Mouse (Mus musculus) heart, postnatal 0 days (tissue): ENCODE results near the gene Sapcd1.

Experiments used
- CTCF ChIP-seq: IDR thresholded peaks from 2 replicates; pipeline ENCODE4 v1.5.1; 2016; ENCODE audit warnings: antibody characterized with exemption, control low read depth, low read depth
- EP300 ChIP-seq: IDR thresholded peaks from 2 replicates; pipeline ENCODE4 v1.6.1; 2016; ENCODE audit warnings: antibody characterized with exemption, low read depth

DNA sequence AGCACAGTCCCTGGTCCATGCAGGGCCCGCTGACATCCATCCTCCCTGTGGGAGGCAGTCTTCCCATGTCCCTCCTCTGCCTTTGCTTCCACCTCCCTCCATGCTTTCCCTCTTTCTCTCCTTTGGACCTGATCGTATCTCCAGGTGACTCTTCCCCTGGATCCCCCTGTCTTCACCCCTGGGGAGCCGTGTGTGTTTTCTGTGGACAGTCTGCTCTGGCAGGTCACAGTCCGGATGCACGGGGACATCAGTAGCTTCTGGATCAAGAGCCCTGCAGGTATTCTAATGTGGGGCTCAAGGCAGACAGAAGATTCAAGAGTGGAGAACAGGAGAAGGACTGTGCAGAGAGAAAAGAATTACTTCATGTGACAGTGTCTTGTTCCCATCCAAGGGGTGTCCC, 4.6 kb downstream of the Sapcd1 start:
- TF ChIP-seq CTCF (no peak), EP300 (no peak)
